Mouse (Mus musculus) adrenal gland, adult (tissue): ENCODE results near the gene Bach2.

Experiments
- DNase-seq, 2 experiments: peaks; one replicate each; pipeline ENCODE4 v3.0.0; 2022 to 2023; ENCODE audit warnings: low spot score in 1 of 2; ENCODE audit not compliant: inconsistent age in 2 of 2

Bach2 gene

GRCm38 (mm10) chr4:32249748-32250332, 11.2 kb downstream of the Bach2 start:
- peak; percentile 24 to 74 for DNase-seq

- DNase-seq = peak; percentile 30 to 84
Measured at GRCm38 (mm10) chr4:32250333-32251004, 11.9 kb downstream of the Bach2 start.

GRCm38 (mm10) chr4:32251005-32251365, 12.4 kb downstream of the Bach2 start:
- DNase-seq = peak; percentile 53 to 82

- DNase-seq = no peak
Measured at GRCm38 (mm10) chr4:32251946-32252672, 13.5 kb downstream of the Bach2 start.

GRCm38 (mm10) chr4:32257686-32258085, 19.1 kb downstream of the Bach2 start:
- DNase-seq = no peak

- no peak for DNase-seq
Measured at GRCm38 (mm10) chr4:32258093-32258492, 19.5 kb downstream of the Bach2 start.

GRCm38 (mm10) chr4:32258596-32258995, 20.0 kb downstream of the Bach2 start:
- DNase-seq = no peak

- no peak for DNase-seq
Measured at GRCm38 (mm10) chr4:32260909-32261308, 22.3 kb downstream of the Bach2 start.

- no peak for DNase-seq
Measured at GRCm38 (mm10) chr4:32262825-32263684, 24.5 kb downstream of the Bach2 start.

- DNase-seq = no peak
Measured at GRCm38 (mm10) chr4:32263685-32264038, 25.1 kb downstream of the Bach2 start.

- no peak for DNase-seq
Measured at GRCm38 (mm10) chr4:32264892-32265291, 26.3 kb downstream of the Bach2 start.

- no peak for DNase-seq
Measured at GRCm38 (mm10) chr4:32266731-32267130, 28.1 kb downstream of the Bach2 start.

GRCm38 (mm10) chr4:32268042-32268441, 29.4 kb downstream of the Bach2 start:
- no peak for DNase-seq

GRCm38 (mm10) chr4:32272398-32272797, 33.8 kb downstream of the Bach2 start:
- no peak for DNase-seq

- DNase-seq = no peak
Measured at GRCm38 (mm10) chr4:32274776-32275294, 36.2 kb downstream of the Bach2 start.

GRCm38 (mm10) chr4:32279842-32280241, 41.2 kb downstream of the Bach2 start:
- no peak for DNase-seq

- DNase-seq = no peak
Measured at GRCm38 (mm10) chr4:32280401-32280800, 41.8 kb downstream of the Bach2 start.

GRCm38 (mm10) chr4:32281306-32281705, 42.7 kb downstream of the Bach2 start:
- no peak for DNase-seq

GRCm38 (mm10) chr4:32286405-32286804, 47.8 kb downstream of the Bach2 start:
- DNase-seq = no peak

- peak; percentile 54 to 88 for DNase-seq
Measured at GRCm38 (mm10) chr4:32288036-32288860, 49.6 kb downstream of the Bach2 start.
